Mouse (Mus musculus): ENCODE data around the gene Ufl1. TPM values are rescaled to one million over a fixed set of nuclear protein-coding genes. Genes with fewer than 3 reads are reported as not detected.
"Not testable (repeated sequence)": the region's sequence is repeated elsewhere in the genome, so short reads cannot be mapped to it uniquely, and the experiment has no call there.

The Ufl1 gene
- polyA plus RNA-seq (2015; fragmentation: Nextera tagmentation; extraction: Ambion mirVana), result 39.7 and 40.7 TPM in 2 replicates

DNA sequence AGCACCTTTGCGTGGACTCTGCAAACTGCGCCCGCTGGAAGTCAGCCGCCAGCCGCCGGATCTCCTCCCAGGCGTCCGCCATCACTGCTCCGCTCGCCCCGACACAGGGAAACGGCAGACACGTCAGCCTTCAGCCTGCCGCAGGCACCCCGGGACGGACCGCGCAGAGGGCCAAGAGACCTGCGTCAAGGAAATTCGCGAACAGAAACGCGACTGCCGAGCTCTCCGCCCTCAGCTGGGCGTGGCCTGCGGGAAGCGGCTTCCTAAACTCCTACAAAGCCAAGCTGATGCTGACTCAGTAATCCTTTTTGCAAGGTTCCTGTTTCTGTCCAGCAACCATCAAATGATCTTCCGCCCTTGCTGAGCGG is at the start of gene Ufl1:
Ufl1 (minus strand) TSS at position 151 of the 368 bp plus-strand sequence.
- H3K27me3 ChIP-seq, result no peaks in the 10 kb centered on the region
- peak; percentile 99 for ATAC-seq (ENCODE audit: borderline replicate concordance, extremely low read depth, low FRiP score, low TSS enrichment)
- peak within 1 kb of the TSS; percentile 58 for H3K4me2 ChIP-seq
- no peaks in the 10 kb centered on the region for H3K9me3 ChIP-seq
- peak within 1 kb of the TSS; percentile 98 for H3K27ac ChIP-seq
- peak within 1 kb of the TSS; percentile 97 for H3K9ac ChIP-seq
- peaks cover 4% of the 10 kb centered on the region; the same call in 1 of the 2 replicates for H3K4me1 ChIP-seq
- H3K36me3 ChIP-seq, result peaks cover 15% of the 10 kb centered on the region
- under 1% methylated on average over 30 of the region's 30 CpGs for WGBS
- peak within 1 kb of the TSS; percentile 87 for H3K4me3 ChIP-seq

DNA sequence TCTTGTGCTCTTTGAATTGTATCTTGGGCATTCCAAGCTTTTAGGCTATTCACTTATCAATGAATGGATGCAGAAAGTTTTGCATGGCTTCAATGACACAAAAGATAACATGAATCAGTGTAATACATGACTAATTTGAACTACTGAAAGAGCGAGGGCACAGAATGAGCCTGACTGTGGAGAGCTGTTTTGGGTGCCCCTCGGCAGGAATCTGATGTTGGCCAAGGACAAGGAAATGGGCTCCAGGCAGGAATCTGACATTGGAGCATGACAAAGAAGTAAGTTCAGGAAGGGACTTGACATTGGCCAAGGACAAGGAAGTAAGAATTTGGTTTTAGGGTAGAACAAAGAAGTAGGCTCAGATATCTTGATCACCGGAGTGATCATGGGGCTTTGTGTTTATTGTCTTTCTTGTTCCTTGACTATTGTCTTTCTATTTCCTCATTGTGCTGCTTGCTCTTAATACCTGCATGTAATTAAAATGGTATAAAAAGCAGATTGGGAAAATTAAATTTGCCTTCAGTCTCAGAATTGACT is 44.1 kb upstream of the Ufl1 start:
- H3K4me3 ChIP-seq, result no peak overlapping the region
- H3K9me3 ChIP-seq, result no peaks in the 10 kb centered on the region
- H3K36me3 ChIP-seq, result no peaks in the 10 kb centered on the region
- 83% methylated on average over 3 of the region's 3 CpGs for WGBS
- H3K9ac ChIP-seq, result no peak overlapping the region
- no peak overlapping the region for H3K27ac ChIP-seq
- no peaks in the 10 kb centered on the region for H3K4me1 ChIP-seq
- no peaks in the 10 kb centered on the region for H3K27me3 ChIP-seq
- no peak overlapping the region for H3K4me2 ChIP-seq
- no peak for ATAC-seq (ENCODE audit: borderline replicate concordance, extremely low read depth, low FRiP score, low TSS enrichment)

DNA sequence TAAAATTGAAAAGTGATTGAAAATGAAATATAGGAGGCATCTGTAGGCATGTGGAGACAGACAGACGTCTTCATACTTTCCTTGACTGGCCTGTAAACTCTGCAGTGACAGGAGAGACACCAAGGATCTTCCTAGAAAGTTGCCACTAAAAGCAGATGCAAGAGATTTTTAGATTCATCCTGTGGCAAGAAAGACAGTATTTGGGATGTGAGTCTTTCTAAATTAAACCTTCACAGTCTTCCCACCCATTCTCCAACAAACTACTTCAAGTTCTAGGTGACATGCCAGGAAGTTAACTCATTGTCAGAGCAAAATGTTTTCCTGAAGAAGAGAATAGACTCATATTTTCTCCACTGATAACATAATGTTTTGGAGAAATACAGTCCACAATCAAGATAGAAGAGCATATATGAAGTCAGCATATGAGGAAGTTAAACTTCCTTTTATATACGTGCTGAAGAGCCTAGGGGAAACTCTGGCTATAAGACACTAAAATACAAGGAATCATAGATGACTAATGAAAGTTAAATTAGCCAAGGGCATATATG is 41.1 kb upstream of the Ufl1 start:
- H3K27me3 ChIP-seq, result no peaks in the 10 kb centered on the region
- no peaks in the 10 kb centered on the region for H3K4me1 ChIP-seq
- ATAC-seq (ENCODE audit: borderline replicate concordance, extremely low read depth, low FRiP score, low TSS enrichment), result no peak
- H3K9ac ChIP-seq, result no peak overlapping the region
- no peak overlapping the region for H3K27ac ChIP-seq
- H3K9me3 ChIP-seq, result no peaks in the 10 kb centered on the region
- WGBS, result 64% methylated on average over 2 of the region's 2 CpGs
- no peaks in the 10 kb centered on the region for H3K36me3 ChIP-seq
- H3K4me3 ChIP-seq, result no peak overlapping the region
- H3K4me2 ChIP-seq, result no peak overlapping the region

DNA sequence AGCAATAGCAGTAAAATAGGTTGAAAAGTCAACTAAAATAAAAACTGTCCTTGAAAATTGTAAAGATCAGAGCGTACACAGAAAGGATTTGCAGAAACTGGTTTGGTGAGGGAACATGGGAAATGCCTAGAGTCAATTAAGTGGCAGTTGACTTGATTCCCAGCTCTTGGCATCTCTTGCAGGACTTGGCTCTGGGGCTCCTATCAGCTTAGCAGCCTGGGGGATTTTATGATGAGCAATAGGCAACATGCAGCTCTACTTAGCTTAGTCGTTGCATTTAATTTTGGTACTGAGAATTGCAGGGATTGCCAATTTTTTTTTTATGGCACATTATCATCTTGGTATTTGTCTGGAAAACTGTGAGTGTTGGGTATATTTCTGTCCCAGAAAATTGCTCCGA is 32.1 kb upstream of the Ufl1 start:
- H3K4me2 ChIP-seq, result no peak overlapping the region
- H3K36me3 ChIP-seq, result no peaks in the 10 kb centered on the region
- no peaks in the 10 kb centered on the region for H3K27me3 ChIP-seq
- no peak overlapping the region for H3K27ac ChIP-seq
- no peak for ATAC-seq (ENCODE audit: borderline replicate concordance, extremely low read depth, low FRiP score, low TSS enrichment)
- no peaks in the 10 kb centered on the region for H3K9me3 ChIP-seq
- WGBS, result 58% methylated on average over 3 of the region's 3 CpGs
- no peaks in the 10 kb centered on the region for H3K4me1 ChIP-seq
- no peak overlapping the region for H3K9ac ChIP-seq
- no peak overlapping the region for H3K4me3 ChIP-seq

DNA sequence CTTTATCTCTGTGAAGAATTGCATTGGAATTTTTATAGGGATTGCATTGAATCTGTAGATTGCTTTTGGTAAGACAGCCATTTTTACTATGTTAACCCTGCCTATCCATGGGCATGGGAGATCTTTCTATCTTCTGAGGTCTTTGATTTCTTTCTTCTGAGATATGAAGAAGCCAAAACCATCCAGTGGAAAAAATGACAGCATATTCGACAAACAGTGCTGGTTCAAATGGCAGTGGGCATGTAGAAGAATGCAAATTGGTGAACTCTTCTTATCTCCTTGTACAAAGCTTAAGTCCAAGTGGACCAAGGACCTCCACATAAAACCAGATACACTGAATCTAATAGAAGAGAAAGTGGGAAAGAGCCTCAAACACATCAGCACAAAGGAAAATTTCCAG is 3.4 kb upstream of the Ufl1 start:
- not testable (repeated sequence) for H3K4me2 ChIP-seq; H3K4me1 ChIP-seq; H3K27ac ChIP-seq; H3K27me3 ChIP-seq; H3K9me3 ChIP-seq; H3K9ac ChIP-seq; ATAC-seq (ENCODE audit: borderline replicate concordance, extremely low read depth, low FRiP score, low TSS enrichment); H3K4me3 ChIP-seq; H3K36me3 ChIP-seq
- 70% methylated on average over 1 of the region's 1 CpGs for WGBS

DNA sequence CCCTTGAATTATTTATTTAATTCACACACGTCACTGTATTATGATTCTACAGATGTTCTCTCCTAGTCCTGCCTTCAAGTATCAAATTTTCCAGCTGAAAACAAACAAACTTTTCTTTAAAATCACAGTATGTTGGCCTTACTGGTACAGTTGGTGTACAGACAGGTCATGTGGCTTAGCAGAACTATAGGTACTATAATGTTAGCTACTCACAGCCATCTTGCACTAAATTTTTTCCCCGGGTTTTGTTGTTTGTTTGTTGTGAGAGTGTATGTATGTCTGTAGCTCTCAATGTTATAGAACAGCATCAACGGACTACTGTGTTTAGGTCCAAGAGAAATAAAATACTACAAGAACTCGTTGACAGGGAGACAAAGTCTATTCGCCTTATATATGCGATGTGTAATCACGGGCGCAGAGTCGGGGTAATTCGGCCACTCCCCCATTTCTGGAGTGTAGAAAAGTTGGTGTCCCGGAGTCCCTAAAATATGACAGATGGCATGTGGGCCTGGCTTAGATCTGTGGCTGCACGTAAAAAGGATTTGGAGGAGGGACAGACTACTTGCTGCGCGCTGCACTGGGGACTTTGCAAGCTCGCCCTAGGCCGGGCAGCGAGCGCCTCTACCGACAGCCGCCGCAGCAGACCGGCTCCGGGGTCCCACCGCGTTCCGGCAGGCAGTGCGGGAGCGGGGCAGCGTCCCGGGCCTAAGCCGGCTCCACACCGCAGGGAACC is 517 bp downstream of the Ufl1 start:
- Histone ChIP-seq H3K36me3 (peaks cover 16% of the 10 kb centered on the region), H3K27me3 (no peaks in the 10 kb centered on the region), H3K4me3 (peak overlapping the region; percentile 87), H3K4me2 (peak overlapping the region; percentile 58), H3K4me1 (peaks cover 4% of the 10 kb centered on the region; the same call in 1 of the 2 replicates), H3K9ac (peak overlapping the region; percentile 97), H3K9me3 (no peaks in the 10 kb centered on the region), H3K27ac (peak overlapping the region; percentile 98)
- under 1% methylated on average over 32 of the region's 32 CpGs for WGBS
- peak; percentile 95 for ATAC-seq (ENCODE audit: borderline replicate concordance, extremely low read depth, low FRiP score, low TSS enrichment)

DNA sequence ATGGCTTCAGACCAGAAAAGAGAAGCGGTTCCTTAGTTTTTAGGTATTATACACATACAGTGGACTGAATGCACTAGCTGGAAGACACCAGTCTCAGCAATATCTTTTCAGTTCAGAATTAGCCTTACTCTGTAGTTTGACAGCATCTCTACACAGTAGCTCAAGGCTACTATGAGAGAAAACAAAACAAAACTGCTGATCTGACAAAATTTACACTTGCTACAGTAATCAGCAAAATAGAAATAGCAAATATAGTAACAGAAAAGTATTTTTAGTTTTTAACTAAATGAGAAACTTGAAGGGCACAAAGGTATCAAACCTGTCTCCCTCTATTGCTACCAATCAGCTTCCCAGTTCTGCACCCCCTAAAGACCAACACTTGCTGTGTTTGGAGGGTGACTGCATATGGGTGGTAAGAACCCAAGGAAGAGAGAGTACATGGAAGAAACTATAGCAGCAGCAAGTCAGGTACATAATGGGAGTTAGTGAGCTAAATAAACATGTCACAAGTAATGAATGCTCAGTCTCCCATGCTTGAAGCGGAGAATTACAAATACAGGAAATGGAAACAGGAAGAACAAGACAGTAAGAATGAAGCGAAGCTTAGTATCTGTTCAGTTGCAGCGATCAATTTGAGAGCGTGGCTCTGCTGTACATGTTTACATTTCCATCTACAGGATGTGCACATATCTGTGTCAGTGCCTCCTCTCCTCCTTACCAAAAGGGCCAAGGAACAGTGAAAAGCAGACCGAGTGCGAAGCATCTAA is 8.6 kb downstream of the Ufl1 start:
- no peaks in the 10 kb centered on the region for H3K27me3 ChIP-seq
- no peaks in the 10 kb centered on the region for H3K4me1 ChIP-seq
- no peak overlapping the region for H3K4me2 ChIP-seq
- H3K9ac ChIP-seq, result no peak overlapping the region
- no peak overlapping the region for H3K4me3 ChIP-seq
- WGBS, result 69% methylated on average over 7 of the region's 7 CpGs
- no peaks in the 10 kb centered on the region for H3K9me3 ChIP-seq
- no peak for ATAC-seq (ENCODE audit: borderline replicate concordance, extremely low read depth, low FRiP score, low TSS enrichment)
- H3K27ac ChIP-seq, result no peak overlapping the region
- H3K36me3 ChIP-seq, result peaks cover 69% of the 10 kb centered on the region

DNA sequence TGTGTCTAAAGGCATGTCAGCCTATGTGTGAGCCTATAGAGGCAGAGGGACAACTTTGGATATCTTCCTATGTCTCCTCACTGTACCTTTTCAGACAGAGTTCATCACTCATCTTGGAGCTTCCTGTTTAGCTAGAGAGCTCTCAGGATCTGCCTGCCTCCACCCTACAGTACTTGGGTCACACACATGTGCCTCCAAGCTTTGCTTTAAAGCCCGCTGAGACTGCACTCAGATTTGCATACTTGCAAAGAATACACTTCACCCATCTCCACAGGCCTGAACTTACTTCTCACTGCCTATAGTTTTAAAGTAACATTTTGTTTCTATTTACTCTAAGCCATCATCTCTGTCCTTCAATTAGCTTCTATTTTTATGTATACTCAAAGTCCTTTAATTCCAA is 9.7 kb downstream of the Ufl1 start:
- no peaks in the 10 kb centered on the region for H3K9me3 ChIP-seq
- H3K36me3 ChIP-seq, result peaks cover 70% of the 10 kb centered on the region
- no peaks in the 10 kb centered on the region for H3K4me1 ChIP-seq
- H3K27me3 ChIP-seq, result no peaks in the 10 kb centered on the region
- no peak overlapping the region for H3K9ac ChIP-seq
- H3K4me2 ChIP-seq, result no peak overlapping the region
- no peak overlapping the region for H3K27ac ChIP-seq
- WGBS, result 94% methylated on average over 1 of the region's 1 CpGs
- ATAC-seq (ENCODE audit: borderline replicate concordance, extremely low read depth, low FRiP score, low TSS enrichment), result no peak
- H3K4me3 ChIP-seq, result no peak overlapping the region

DNA sequence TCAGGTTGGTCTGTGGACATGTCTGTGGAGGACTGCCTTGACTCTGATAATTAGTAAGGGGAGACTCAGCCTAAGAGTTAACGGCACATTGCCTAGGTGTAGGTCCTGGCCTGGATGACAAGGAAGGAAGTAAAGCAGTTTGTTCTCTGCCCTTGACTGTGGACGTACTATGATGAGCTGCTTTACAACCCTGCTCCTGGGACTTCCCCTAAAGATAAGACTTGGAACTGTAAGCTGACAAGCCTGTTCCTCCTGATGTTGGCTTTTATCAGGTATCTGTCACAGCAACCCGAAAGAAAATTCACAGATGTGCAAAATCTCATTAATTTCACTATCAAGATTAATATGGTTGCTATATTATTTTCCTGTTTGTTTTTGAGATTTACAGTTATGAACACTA is 14.5 kb downstream of the Ufl1 start:
- WGBS, result 91% methylated on average over 3 of the region's 3 CpGs
- Histone ChIP-seq H3K9me3 (no peaks in the 10 kb centered on the region), H3K4me2 (no peak overlapping the region), H3K4me1 (no peaks in the 10 kb centered on the region), H3K27me3 (no peaks in the 10 kb centered on the region), H3K27ac (no peak overlapping the region), H3K36me3 (peaks cover 62% of the 10 kb centered on the region), H3K4me3 (no peak overlapping the region), H3K9ac (no peak overlapping the region)
- ATAC-seq (ENCODE audit: borderline replicate concordance, extremely low read depth, low FRiP score, low TSS enrichment), result no peak

DNA sequence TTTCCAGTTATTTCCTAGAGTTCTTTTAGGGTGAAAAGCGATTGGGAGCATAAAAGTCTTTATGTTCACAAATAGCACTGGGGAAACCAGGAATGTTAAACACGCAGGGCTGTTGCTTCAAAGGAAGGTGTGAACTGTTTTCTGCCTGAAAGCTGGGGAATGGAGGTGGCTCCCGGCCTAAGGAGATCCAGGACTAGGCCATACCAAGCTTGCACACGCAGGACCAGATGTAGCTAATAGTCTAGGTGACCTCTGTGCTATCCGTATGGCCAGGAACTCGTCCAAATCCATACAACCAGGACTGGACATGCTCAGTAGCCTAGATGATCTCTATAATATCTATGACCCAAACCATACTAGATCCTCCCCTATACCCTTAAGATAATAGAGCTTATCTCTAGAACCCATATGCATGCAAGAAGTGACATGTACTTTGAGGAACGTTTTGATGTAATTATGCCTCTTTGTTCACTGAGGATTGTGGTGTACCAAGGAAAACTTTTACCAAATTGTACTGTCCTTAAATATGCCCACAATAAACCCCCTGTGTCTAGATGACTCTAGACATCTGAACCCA is 23.7 kb downstream of the Ufl1 start:
- Histone ChIP-seq H3K27me3 (no peaks in the 10 kb centered on the region), H3K9ac (no peak overlapping the region), H3K36me3 (peaks cover 29% of the 10 kb centered on the region), H3K9me3 (no peaks in the 10 kb centered on the region), H3K4me2 (no peak overlapping the region), H3K4me1 (no peaks in the 10 kb centered on the region), H3K27ac (no peak overlapping the region), H3K4me3 (no peak overlapping the region)
- ATAC-seq (ENCODE audit: borderline replicate concordance, extremely low read depth, low FRiP score, low TSS enrichment), result no peak
- WGBS, result 87% methylated on average over 7 of the region's 7 CpGs

DNA sequence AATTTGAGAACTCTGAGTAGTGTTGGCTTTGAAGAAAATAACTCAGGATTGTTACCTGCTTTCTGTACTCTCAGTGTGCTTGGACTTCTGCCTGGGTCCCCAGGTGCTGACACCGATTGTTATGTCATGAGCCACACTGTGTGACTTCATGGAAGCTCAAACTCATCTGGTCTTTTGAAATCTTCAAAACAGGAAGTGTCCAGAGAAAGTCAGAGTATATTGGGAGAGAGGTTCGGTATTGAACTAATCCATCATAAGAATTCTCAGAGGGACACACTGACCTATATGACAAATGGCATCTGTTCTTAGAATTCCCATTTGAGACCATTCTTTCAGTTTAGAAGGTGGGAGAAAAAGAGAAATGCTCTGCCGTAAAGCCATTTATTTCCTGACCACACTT is 38.8 kb downstream of the Ufl1 start, which contains the start of gene Fhl5:
Fhl5 (minus strand) TSS at position 101 of the 400 bp plus-strand sequence.
- H3K9ac ChIP-seq, result no peak within 1 kb of the TSS
- no peaks in the 10 kb centered on the region for H3K27me3 ChIP-seq
- whole genome bisulfite sequencing, result 80% methylated on average over 3 of the region's 3 CpGs
- no peak within 1 kb of the TSS for H3K4me3 ChIP-seq
- no peaks in the 10 kb centered on the region for H3K9me3 ChIP-seq
- H3K4me1 ChIP-seq, result no peaks in the 10 kb centered on the region
- H3K27ac ChIP-seq, result no peak within 1 kb of the TSS
- no peak within 1 kb of the TSS for H3K4me2 ChIP-seq
- ATAC-seq (ENCODE audit: borderline replicate concordance, extremely low read depth, low FRiP score, low TSS enrichment), result no peak
- H3K36me3 ChIP-seq, result no peaks in the 10 kb centered on the region
